Mouse (Mus musculus): ENCODE measurements around the gene Kiss1r. TPM values are rescaled to one million over a fixed set of nuclear protein-coding genes. Genes with fewer than 3 reads are reported as not detected.
A peak's percentile ranks its signal among the peaks of the same experiment; 100 is the strongest.

The Kiss1r gene
- total RNA-seq, 1 experiment from 2014 or later: 0.73 TPM

- ATAC-seq (replicated peaks; ENCODE audit: low read depth, poor library complexity, severe bottlenecking): no peak
Measured at GRCm38 (mm10) chr10:79896814-79897213, 20.0 kb upstream of the Kiss1r start.

DNA sequence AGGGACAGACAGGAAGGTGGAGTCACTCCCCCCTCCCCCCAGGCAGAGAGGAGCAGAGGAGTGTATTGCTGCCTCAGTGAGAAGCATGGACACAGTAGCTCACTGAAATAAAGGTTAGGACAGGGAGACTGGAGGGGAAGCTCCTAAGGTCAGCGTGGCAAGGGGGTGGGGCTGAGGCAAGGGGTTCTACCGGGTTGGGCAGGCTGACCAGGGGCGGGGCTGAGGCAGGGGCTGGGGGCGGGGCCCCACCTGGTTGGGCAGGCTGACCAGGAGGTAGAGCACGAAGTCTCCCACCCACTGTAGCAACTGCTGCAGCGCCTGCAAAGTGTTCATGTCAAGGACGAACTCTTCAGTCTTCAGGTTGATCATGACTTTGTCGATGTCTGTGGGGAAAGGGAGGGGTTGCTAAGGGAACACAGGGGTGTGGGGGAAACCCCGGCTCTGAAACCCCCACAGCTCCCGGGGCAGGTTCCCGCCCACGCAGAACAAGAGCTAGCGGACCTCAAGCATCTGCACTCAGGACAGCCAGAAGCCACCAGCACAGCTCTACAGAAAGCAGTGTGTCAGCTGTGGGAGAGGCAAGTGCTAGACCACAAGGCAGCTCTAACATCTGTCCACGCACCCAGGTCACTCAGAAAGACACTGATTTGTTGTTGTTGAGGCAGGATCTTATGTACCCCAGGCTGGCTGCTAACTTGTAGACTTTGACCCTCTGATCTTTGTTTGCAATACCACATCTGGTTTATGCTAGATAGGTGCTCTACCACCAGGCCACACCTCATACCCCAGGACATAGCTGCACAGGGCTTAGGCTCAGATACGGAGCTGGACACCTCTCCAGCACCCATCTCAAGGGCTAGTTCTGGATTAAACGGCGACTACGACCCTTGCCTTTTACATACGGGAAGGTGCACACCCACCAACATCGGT, 19.2 kb upstream of the Kiss1r start:
- ATAC-seq (replicated peaks; ENCODE audit: low read depth, poor library complexity, severe bottlenecking): no peak

- ATAC-seq (replicated peaks; ENCODE audit: low read depth, poor library complexity, severe bottlenecking): peak; percentile 21; the same call in 1 of the 2 replicates
Measured at GRCm38 (mm10) chr10:79900951-79901410, 15.8 kb upstream of the Kiss1r start.

GRCm38 (mm10) chr10:79906712-79907111, 10.1 kb upstream of the Kiss1r start:
- ATAC-seq (replicated peaks; ENCODE audit: low read depth, poor library complexity, severe bottlenecking): no peak

GRCm38 (mm10) chr10:79907415-79907814, 9.4 kb upstream of the Kiss1r start:
- ATAC-seq (replicated peaks; ENCODE audit: low read depth, poor library complexity, severe bottlenecking): no peak

DNA sequence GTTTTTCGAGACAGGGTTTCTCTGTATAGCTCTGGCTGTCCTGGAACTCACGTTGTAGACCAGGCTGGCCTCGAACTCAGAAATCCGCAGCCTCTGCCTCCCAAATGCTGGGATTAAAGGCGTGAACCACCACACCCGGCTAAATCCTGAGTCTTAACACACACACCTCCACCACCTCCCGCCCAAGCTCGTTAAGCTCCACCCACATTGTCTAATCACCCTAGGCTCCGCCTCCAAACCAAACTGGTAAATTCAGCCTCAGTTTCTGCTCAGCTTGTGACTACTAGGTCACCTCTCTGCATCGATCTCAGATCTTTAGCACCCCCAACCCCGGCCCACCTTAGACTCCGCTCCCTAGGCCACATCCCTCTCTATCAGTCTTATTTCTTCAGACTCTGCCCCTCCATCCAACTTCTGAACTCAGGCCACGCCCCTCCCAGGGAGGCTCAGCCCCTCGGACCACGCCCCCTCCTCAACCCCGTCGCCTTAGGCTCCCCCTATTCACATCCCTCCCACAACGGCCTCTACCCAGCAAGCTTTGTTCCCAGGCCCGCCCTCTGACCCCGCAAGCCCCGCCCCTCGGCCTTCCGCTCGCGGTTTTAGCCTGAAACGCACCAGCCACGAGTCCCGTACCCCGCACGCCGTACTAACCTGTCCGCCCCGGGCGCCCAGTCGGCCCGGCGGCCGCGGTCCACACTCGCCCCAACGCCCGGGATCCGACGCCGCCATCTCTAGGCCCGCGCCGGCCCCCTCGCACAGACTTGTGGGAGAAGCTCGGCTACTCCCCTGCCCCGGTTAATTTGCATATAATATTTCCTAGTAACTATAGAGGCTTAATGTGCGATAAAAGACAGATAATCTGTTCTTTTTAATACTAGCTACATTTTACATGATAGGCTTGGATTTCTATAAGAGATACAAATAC, 8.3 kb upstream of the Kiss1r start, which contains the start of gene Med16:
Med16 (minus strand) TSS at position 757 of the 925 bp plus-strand sequence.
- ATAC-seq (replicated peaks; ENCODE audit: low read depth, poor library complexity, severe bottlenecking): peak; percentile 92

GRCm38 (mm10) chr10:79909092-79909922, 7.5 kb upstream of the Kiss1r start:
- peak; percentile 27 for ATAC-seq (replicated peaks; ENCODE audit: low read depth, poor library complexity, severe bottlenecking)

DNA sequence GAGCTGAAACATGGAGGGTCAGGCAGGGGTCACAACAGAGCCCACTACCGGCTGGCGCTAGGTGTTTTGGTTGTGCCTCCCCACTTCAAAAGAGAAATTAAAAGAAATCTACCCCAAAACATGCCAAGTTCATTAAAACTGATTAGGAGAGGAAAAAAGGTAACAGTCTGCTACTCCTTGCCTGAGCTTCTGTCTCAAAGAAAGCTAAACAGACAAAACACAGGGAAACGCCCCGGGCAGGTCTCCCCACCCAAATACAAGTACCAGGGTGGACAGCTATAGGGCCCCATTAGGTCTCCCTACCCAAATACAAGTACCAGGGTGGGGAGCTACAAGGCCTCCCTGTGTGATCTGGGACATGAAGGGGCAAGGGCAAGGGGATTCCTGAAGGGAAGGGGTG, 6.2 kb upstream of the Kiss1r start, which contains the start of gene Gm26602:
Gm26602 (plus strand) TSS at position 301 of the 400 bp plus-strand sequence.
- ATAC-seq (replicated peaks; ENCODE audit: low read depth, poor library complexity, severe bottlenecking): no peak

GRCm38 (mm10) chr10:79912412-79912811, 4.4 kb upstream of the Kiss1r start:
- no peak for ATAC-seq (replicated peaks; ENCODE audit: low read depth, poor library complexity, severe bottlenecking)

- peak; percentile 74 for ATAC-seq (replicated peaks; ENCODE audit: low read depth, poor library complexity, severe bottlenecking)
Measured at GRCm38 (mm10) chr10:79914131-79914947, 2.4 kb upstream of the Kiss1r start.

GRCm38 (mm10) chr10:79914948-79915596, 1.7 kb upstream of the Kiss1r start:
- ATAC-seq (replicated peaks; ENCODE audit: low read depth, poor library complexity, severe bottlenecking): peak; percentile 20

DNA sequence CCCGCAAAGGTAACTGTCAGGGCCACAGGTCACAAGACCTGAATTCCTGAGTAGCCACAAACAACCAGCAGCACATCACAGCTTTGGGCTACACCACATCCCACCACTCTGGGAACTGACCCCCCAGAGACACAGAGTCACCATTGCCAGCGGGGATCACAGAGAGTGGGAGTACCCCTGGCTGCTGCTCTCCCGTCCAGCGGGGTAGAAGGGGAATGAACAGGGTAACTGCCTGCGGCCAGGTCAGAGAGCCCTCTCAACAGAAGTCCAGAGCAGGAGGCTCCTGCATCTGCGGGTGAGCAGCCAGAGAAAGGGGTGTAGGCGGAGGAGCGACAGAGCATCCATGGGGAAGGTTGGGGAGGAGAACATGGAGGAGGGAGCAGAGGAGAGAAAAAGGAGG, 690 bp upstream of the Kiss1r start:
- no peak for ATAC-seq (replicated peaks; ENCODE audit: low read depth, poor library complexity, severe bottlenecking)

GRCm38 (mm10) chr10:79917532-79918100, 845 bp downstream of the Kiss1r start:
- no peak for ATAC-seq (replicated peaks; ENCODE audit: low read depth, poor library complexity, severe bottlenecking)

GRCm38 (mm10) chr10:79918231-79919078, 1.7 kb downstream of the Kiss1r start:
- no peak for ATAC-seq (replicated peaks; ENCODE audit: low read depth, poor library complexity, severe bottlenecking)

GRCm38 (mm10) chr10:79919251-79919849, 2.6 kb downstream of the Kiss1r start:
- no peak for ATAC-seq (replicated peaks; ENCODE audit: low read depth, poor library complexity, severe bottlenecking)

DNA sequence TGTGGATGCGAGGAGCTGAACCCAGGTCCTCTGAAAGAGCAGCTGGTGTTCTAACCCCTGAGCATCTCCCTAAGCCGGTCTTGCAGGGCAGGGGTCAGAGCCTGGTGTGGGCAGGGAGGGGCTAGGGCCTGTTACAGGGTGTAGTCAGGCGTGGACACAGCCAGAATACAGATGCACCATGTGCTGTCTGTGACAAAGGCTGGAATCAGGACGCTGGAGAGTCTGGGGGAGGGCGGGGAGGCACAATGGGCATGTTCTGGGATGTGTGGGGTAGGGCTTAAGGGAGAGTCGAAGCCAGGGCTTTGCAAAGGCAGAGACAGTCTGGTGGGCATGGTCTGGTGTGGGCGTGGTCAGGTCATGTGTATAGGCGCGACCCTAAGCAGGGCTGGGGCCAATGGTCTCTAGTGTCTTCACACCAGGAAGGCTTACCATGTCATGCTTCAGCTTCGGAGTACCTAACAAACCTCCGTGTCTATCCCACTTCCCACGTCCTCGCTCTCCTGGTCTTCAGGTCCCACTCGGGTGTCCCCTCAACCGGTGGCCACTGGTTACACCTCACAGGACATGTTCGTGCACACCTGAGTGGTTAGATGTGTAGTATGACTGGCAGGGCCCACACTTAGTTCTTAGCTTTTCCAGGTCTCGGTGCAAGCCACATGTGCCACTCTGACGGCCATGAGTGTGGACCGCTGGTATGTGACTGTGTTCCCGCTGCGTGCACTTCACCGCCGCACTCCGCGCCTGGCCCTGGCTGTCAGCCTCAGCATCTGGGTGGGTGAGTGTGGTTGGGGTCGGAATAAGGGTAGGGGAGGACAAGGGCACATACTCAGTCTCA, 3.5 kb downstream of the Kiss1r start:
- ATAC-seq (replicated peaks; ENCODE audit: low read depth, poor library complexity, severe bottlenecking): no peak

Measured in common myeloid progenitor, adult 5-6 weeks (primary cell).